Mouse (Mus musculus): ENCODE measurements at regions not wholly inside any gene's neighbourhood (a gene's known extent, or its start where the extent isn't known, plus 50 kb on each side); places are given as distances from the start of the nearest gene placed in this dataset.

- Histone ChIP-seq H3K9me3 (peaks cover 5% of the 10 kb centered on the region; the same call in 1 of the 2 replicates), H3K27ac (no peak overlapping the region), H3K4me3 (no peak overlapping the region), H3K27me3 (ENCODE audit: insufficient read depth, poor library complexity, severe bottlenecking) (no peaks in the 10 kb centered on the region), H3K4me1 (replicated peaks) (no peaks in the 10 kb centered on the region), H3K36me3 (no peaks in the 10 kb centered on the region)
- WGBS, result 76% methylated on average over 15 of the region's 15 CpGs
- DNase-seq (ENCODE audit: low spot score), result no peak
These were observed 156.2 kb upstream of the Tom1l1 start for GRCm38 (mm10) chr11:90844266-90844924.

- Histone ChIP-seq H3K4me3 (no peak overlapping the region), H3K36me3 (no peaks in the 10 kb centered on the region), H3K27me3 (ENCODE audit: insufficient read depth, poor library complexity, severe bottlenecking) (no peaks in the 10 kb centered on the region), H3K27ac (no peak overlapping the region), H3K9me3 (peaks cover 4% of the 10 kb centered on the region; the same call in 1 of the 2 replicates), H3K4me1 (replicated peaks) (no peaks in the 10 kb centered on the region)
- WGBS, result 82% methylated on average over 1 of the region's 1 CpGs
- no peak for DNase-seq (ENCODE audit: low spot score)
These were observed 150.0 kb upstream of the Tom1l1 start for GRCm38 (mm10) chr11:90838161-90838560.

- H3K27me3 ChIP-seq (ENCODE audit: insufficient read depth, poor library complexity, severe bottlenecking), result no peaks in the 10 kb centered on the region
- no peak for DNase-seq (ENCODE audit: low spot score)
- no peaks in the 10 kb centered on the region for H3K9me3 ChIP-seq
- H3K27ac ChIP-seq, result no peak overlapping the region
- H3K4me1 ChIP-seq (replicated peaks), result no peaks in the 10 kb centered on the region
- no peaks in the 10 kb centered on the region for H3K36me3 ChIP-seq
- no peak overlapping the region for H3K4me3 ChIP-seq
- 82% methylated on average over 5 of the region's 5 CpGs for WGBS
These were observed 136.6 kb upstream of the Tom1l1 start for GRCm38 (mm10) chr11:90824761-90825160.

GRCm38 (mm10) chr11:90816727-90817126, 128.6 kb upstream of the Tom1l1 start:
- H3K4me1 ChIP-seq (replicated peaks), result no peaks in the 10 kb centered on the region
- no peaks in the 10 kb centered on the region for H3K36me3 ChIP-seq
- H3K27ac ChIP-seq, result no peak overlapping the region
- 82% methylated on average over 2 of the region's 2 CpGs for WGBS
- no peaks in the 10 kb centered on the region for H3K9me3 ChIP-seq
- no peak overlapping the region for H3K4me3 ChIP-seq
- no peaks in the 10 kb centered on the region for H3K27me3 ChIP-seq (ENCODE audit: insufficient read depth, poor library complexity, severe bottlenecking)
- DNase-seq (ENCODE audit: low spot score), result no peak

GRCm38 (mm10) chr11:90814471-90814870, 126.3 kb upstream of the Tom1l1 start:
- 86% methylated on average over 5 of the region's 5 CpGs for WGBS
- no peaks in the 10 kb centered on the region for H3K27me3 ChIP-seq (ENCODE audit: insufficient read depth, poor library complexity, severe bottlenecking)
- no peak overlapping the region for H3K4me3 ChIP-seq

GRCm38 (mm10) chr11:90812971-90813370, 124.8 kb upstream of the Tom1l1 start:
- no peaks in the 10 kb centered on the region for H3K9me3 ChIP-seq
- WGBS, result 82% methylated on average over 2 of the region's 2 CpGs
- no peak overlapping the region for H3K4me3 ChIP-seq
- H3K36me3 ChIP-seq, result no peaks in the 10 kb centered on the region
- H3K4me1 ChIP-seq (replicated peaks), result no peaks in the 10 kb centered on the region
- no peaks in the 10 kb centered on the region for H3K27me3 ChIP-seq (ENCODE audit: insufficient read depth, poor library complexity, severe bottlenecking)
- DNase-seq (ENCODE audit: low spot score), result no peak
- no peak overlapping the region for H3K27ac ChIP-seq

More at GRCm38 (mm10) chr11:90814471-90814870, 126.3 kb upstream of the Tom1l1 start:
- H3K36me3 ChIP-seq, result no peaks in the 10 kb centered on the region
- DNase-seq (ENCODE audit: low spot score), result no peak
- H3K27ac ChIP-seq, result no peak overlapping the region
- no peaks in the 10 kb centered on the region for H3K9me3 ChIP-seq
- no peaks in the 10 kb centered on the region for H3K4me1 ChIP-seq (replicated peaks)

GRCm38 (mm10) chr11:90812530-90812929, 124.4 kb upstream of the Tom1l1 start:
- Histone ChIP-seq H3K27ac (no peak overlapping the region), H3K9me3 (no peaks in the 10 kb centered on the region), H3K4me3 (no peak overlapping the region), H3K27me3 (ENCODE audit: insufficient read depth, poor library complexity, severe bottlenecking) (no peaks in the 10 kb centered on the region), H3K4me1 (replicated peaks) (no peaks in the 10 kb centered on the region), H3K36me3 (no peaks in the 10 kb centered on the region)
- no peak for DNase-seq (ENCODE audit: low spot score)
- 94% methylated on average over 4 of the region's 4 CpGs for WGBS

- H3K9me3 ChIP-seq, result no peaks in the 10 kb centered on the region
- WGBS, result 63% methylated on average over 1 of the region's 1 CpGs
- H3K4me1 ChIP-seq (replicated peaks), result no peaks in the 10 kb centered on the region
- no peaks in the 10 kb centered on the region for H3K36me3 ChIP-seq
- no peak overlapping the region for H3K4me3 ChIP-seq
- no peak overlapping the region for H3K27ac ChIP-seq
- H3K27me3 ChIP-seq (ENCODE audit: insufficient read depth, poor library complexity, severe bottlenecking), result no peaks in the 10 kb centered on the region
- no peak for DNase-seq (ENCODE audit: low spot score)
These were observed 120.3 kb upstream of the Tom1l1 start for GRCm38 (mm10) chr11:90808443-90808842.

- DNase-seq (ENCODE audit: low spot score), result no peak
- no peak overlapping the region for H3K4me3 ChIP-seq
- 91% methylated on average over 5 of the region's 5 CpGs for WGBS
- no peaks in the 10 kb centered on the region for H3K9me3 ChIP-seq
- no peaks in the 10 kb centered on the region for H3K4me1 ChIP-seq (replicated peaks)
- H3K27me3 ChIP-seq (ENCODE audit: insufficient read depth, poor library complexity, severe bottlenecking), result no peaks in the 10 kb centered on the region
- no peak overlapping the region for H3K27ac ChIP-seq
- H3K36me3 ChIP-seq, result no peaks in the 10 kb centered on the region
These were observed 119.2 kb upstream of the Tom1l1 start for GRCm38 (mm10) chr11:90807343-90807742.

GRCm38 (mm10) chr11:90802569-90803363, 114.6 kb upstream of the Tom1l1 start:
- no peak overlapping the region for H3K4me3 ChIP-seq
- no peaks in the 10 kb centered on the region for H3K9me3 ChIP-seq
- WGBS, result 80% methylated on average over 7 of the region's 7 CpGs
- no peak overlapping the region for H3K27ac ChIP-seq
- no peaks in the 10 kb centered on the region for H3K27me3 ChIP-seq (ENCODE audit: insufficient read depth, poor library complexity, severe bottlenecking)
- no peaks in the 10 kb centered on the region for H3K36me3 ChIP-seq
- DNase-seq (ENCODE audit: low spot score), result no peak
- no peaks in the 10 kb centered on the region for H3K4me1 ChIP-seq (replicated peaks)

GRCm38 (mm10) chr11:90797577-90797976, 109.4 kb upstream of the Tom1l1 start:
- Histone ChIP-seq H3K27me3 (ENCODE audit: insufficient read depth, poor library complexity, severe bottlenecking) (no peaks in the 10 kb centered on the region), H3K4me3 (no peak overlapping the region), H3K9me3 (no peaks in the 10 kb centered on the region), H3K27ac (no peak overlapping the region), H3K36me3 (no peaks in the 10 kb centered on the region), H3K4me1 (replicated peaks) (no peaks in the 10 kb centered on the region)
- WGBS, result 91% methylated on average over 2 of the region's 2 CpGs
- no peak for DNase-seq (ENCODE audit: low spot score)

- Histone ChIP-seq H3K36me3 (no peaks in the 10 kb centered on the region), H3K9me3 (no peaks in the 10 kb centered on the region), H3K27ac (no peak overlapping the region), H3K4me3 (no peak overlapping the region), H3K27me3 (ENCODE audit: insufficient read depth, poor library complexity, severe bottlenecking) (no peaks in the 10 kb centered on the region), H3K4me1 (replicated peaks) (no peaks in the 10 kb centered on the region)
- WGBS, result 89% methylated on average over 8 of the region's 8 CpGs
- no peak for DNase-seq (ENCODE audit: low spot score)
These were observed 95.4 kb upstream of the Tom1l1 start for GRCm38 (mm10) chr11:90783537-90783936.

- Histone ChIP-seq H3K4me1 (replicated peaks) (no peaks in the 10 kb centered on the region), H3K9me3 (no peaks in the 10 kb centered on the region), H3K27ac (no peak overlapping the region), H3K36me3 (no peaks in the 10 kb centered on the region), H3K4me3 (no peak overlapping the region), H3K27me3 (ENCODE audit: insufficient read depth, poor library complexity, severe bottlenecking) (no peaks in the 10 kb centered on the region)
- peak; percentile 50 for DNase-seq (ENCODE audit: low spot score)
- 53% methylated on average over 6 of the region's 6 CpGs for WGBS
These were observed 94.8 kb upstream of the Tom1l1 start for GRCm38 (mm10) chr11:90782975-90783374.

Measured in hindbrain, embryonic 10.5 days (tissue).